Mouse (Mus musculus): ENCODE results near the gene Lin54. TPM values are rescaled to one million over a fixed set of nuclear protein-coding genes. Genes with fewer than 3 reads are reported as not detected.

Gene Lin54
- polyA plus RNA-seq, 1 experiment from 2014 or later: 10.2 TPM

Small RNAs within 50 kb of the gene (microRNA-seq; reads per million reads assigned to microRNA genes)
- gene Gm23222: not detected

Other genes with a start within 250 kb of the Lin54 start
- 183 and 215 TPM in 2 replicates for gene Sec31a, start 84.4 kb downstream of the Lin54 start, polyA plus RNA-seq (2015; fragmentation: Nextera tagmentation; extraction: Ambion mirVana)
- gene Cops4, start 17.7 kb upstream of the Lin54 start, polyA plus RNA-seq (2015; fragmentation: Nextera tagmentation; extraction: Ambion mirVana): 151 and 164 TPM in 2 replicates
- 438 and 445 TPM in 2 replicates for gene Plac8, start 71.6 kb upstream of the Lin54 start, polyA plus RNA-seq (2015; fragmentation: Nextera tagmentation; extraction: Ambion mirVana)
- 59.3 and 60.2 TPM in 2 replicates for gene Coq2, start 174.5 kb upstream of the Lin54 start, polyA plus RNA-seq (2015; fragmentation: Nextera tagmentation; extraction: Ambion mirVana)
- 2.9 TPM in 2 replicates for gene Hpse, start 219.1 kb upstream of the Lin54 start, polyA plus RNA-seq (2015; fragmentation: Nextera tagmentation; extraction: Ambion mirVana)